Mouse (Mus musculus) embryonic facial prominence, embryonic 11.5 days (tissue): ENCODE measurements at regions not wholly inside any gene's neighbourhood (a gene's known extent, or its start where the extent isn't known, plus 50 kb on each side); places are given as distances from the start of the nearest gene placed in this dataset.

ENCODE experiments used
- ATAC-seq: fragments of 200-750 bp; cut with Nextera tagmentation; replicated peaks from 2 replicates; pipeline ENCODE4 v1.8.0; 2017; ENCODE audit warnings: low read depth; ENCODE audit not compliant: insufficient number of reproducible peaks, low FRiP score, low TSS enrichment
- DNase-seq: peaks from one replicate; pipeline ENCODE4 v3.0.0-alpha.2; 2015; ENCODE audit warnings: low spot score
- H3K27ac ChIP-seq: fragments of 300-500 bp; sonication (generic); replicated peaks from 2 replicates; pipeline ENCODE4 v1.5.1; 2014; ENCODE audit warnings: mild to moderate bottlenecking, low read depth, low read length, control low read depth
- H3K27me3 ChIP-seq: fragments of 300-500 bp; sonication (generic); 2 replicates; pipeline ENCODE4 v1.6.1; 2014; ENCODE audit warnings: mild to moderate bottlenecking, low read length, moderate library complexity, mixed read lengths; ENCODE audit not compliant: control insufficient read depth, insufficient read depth
- H3K36me3 ChIP-seq: fragments of 300-500 bp; sonication (generic); replicated peaks from 2 replicates; pipeline ENCODE4 v1.6.1; 2014; ENCODE audit warnings: low read depth, mild to moderate bottlenecking, low read length, moderate library complexity, mixed read lengths; ENCODE audit not compliant: control insufficient read depth, insufficient read depth
- H3K4me1 ChIP-seq: fragments of 300-500 bp; sonication (generic); 2 replicates; pipeline ENCODE4 v1.6.1; 2014; ENCODE audit warnings: low read length, mixed read lengths; ENCODE audit not compliant: control insufficient read depth, insufficient read depth
- H3K4me2 ChIP-seq: fragments of 300-500 bp; sonication (generic); 2 replicates; pipeline ENCODE4 v1.6.1; 2014; ENCODE audit warnings: low read depth, mild to moderate bottlenecking, control low read depth, low read length, moderate library complexity
- H3K4me3 ChIP-seq: fragments of 300-500 bp; sonication (generic); 2 replicates; pipeline ENCODE4 v1.5.1; 2014; ENCODE audit warnings: low read depth, low read length, control low read depth
- H3K9ac ChIP-seq: fragments of 300-500 bp; sonication (generic); replicated peaks from 2 replicates; pipeline ENCODE4 v1.6.1; 2014; ENCODE audit warnings: mild to moderate bottlenecking, control low read depth, low read length
- H3K9me3 ChIP-seq: fragments of 300-500 bp; sonication (generic); replicated peaks from 2 replicates; pipeline ENCODE4 v1.6.1; 2016; ENCODE audit warnings: mild to moderate bottlenecking, low read length, inconsistent platforms, mixed read lengths; ENCODE audit not compliant: control insufficient read depth
- WGBS: fragments of 180-500 bp; shearing (Covaris S2); extraction: QIAGEN DNeasy Blood & Tissue Kit; methylation state at CpG from one replicate; pipeline ENCODE4 v1.1.7; 2014; 5-methylcytosine and 5-hydroxymethylcytosine counted together

DNA sequence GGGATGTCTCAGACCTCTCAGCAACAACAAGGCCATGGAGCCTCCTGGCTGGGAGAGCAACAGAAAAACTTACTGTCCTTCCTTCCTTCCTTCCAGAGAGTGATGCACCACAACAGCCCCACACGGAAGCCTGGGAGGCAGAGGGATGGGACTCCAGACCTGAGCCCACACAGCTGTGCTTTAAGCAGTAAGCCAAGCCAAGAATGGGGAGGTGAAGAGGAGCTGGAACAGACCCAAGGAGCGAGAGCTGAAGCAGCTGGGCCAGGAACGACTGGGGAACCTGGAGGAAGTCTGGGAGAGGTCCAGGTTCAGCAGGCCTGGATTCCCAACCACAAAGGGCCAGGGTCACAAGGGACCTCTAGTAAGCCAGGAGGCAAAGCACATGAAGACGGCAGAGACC, 67.5 kb downstream of the Cpn2 start:
- no peak overlapping the region for H3K4me3 ChIP-seq
- no peak overlapping the region for H3K9ac ChIP-seq
- 80% methylated on average over 4 of the region's 4 CpGs for WGBS
- no peaks in the 10 kb centered on the region; the same call in 1 of the 2 replicates for H3K4me1 ChIP-seq
- no peak overlapping the region for H3K4me2 ChIP-seq
- no peak for ATAC-seq
- no peaks in the 10 kb centered on the region; the same call in 1 of the 2 replicates for H3K9me3 ChIP-seq
- no peak overlapping the region for H3K27ac ChIP-seq
- no peaks in the 10 kb centered on the region for H3K36me3 ChIP-seq
- DNase-seq: no peak
- no peaks in the 10 kb centered on the region for H3K27me3 ChIP-seq

DNA sequence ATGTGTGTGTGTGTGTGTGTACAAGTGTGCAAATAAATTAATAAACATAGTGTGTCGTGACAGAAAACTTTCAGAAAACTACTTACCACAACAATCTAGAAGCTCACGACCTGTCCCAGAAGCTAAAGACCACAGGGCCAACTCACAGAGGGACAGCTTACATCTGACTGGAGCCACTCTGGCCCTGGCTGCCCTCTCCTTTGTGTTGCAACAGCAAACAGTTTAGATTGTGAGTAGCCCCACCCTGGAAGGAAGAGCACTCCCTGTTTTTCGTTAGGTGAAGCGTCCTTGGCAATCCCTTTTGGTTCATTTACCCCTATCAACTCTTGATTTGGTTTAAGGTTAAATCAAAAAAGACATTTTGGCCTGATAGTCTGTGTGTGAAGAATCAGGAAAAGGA, 63.2 kb downstream of the Cpn2 start:
- no peaks in the 10 kb centered on the region; the same call in 1 of the 2 replicates for H3K9me3 ChIP-seq
- no peak overlapping the region for H3K4me3 ChIP-seq
- no peak for DNase-seq
- WGBS: 45% methylated on average over 4 of the region's 4 CpGs
- H3K9ac ChIP-seq: no peak overlapping the region; the same call in 1 of the 2 replicates
- no peak overlapping the region for H3K4me2 ChIP-seq
- ATAC-seq: no peak
- no peaks in the 10 kb centered on the region; the same call in 1 of the 2 replicates for H3K4me1 ChIP-seq
- no peak overlapping the region for H3K27ac ChIP-seq
- H3K27me3 ChIP-seq: no peaks in the 10 kb centered on the region
- no peaks in the 10 kb centered on the region for H3K36me3 ChIP-seq

DNA sequence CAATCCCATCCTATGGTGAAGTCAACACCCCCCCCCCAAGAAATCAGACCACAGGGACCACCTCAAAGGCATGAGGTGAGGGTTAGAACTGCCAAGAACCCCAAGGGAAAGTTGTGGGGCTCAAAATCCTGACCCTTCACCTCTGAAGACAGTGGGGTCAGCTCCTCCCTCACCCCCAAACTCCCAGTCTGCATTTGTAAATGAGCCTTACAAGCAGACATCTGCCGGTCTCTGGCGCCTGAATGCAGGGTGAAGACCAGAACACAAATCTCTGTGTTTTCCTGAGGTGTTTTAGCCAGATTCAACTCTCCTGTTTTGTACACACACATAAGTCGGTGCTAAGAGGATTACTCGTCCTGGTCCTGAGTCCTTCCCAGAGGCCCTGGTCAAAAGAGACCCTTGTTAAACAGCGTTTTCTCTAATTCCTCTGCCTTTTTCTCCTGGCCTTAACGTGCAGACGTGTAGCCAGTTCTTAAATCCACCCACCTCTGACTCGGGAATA, 61.9 kb downstream of the Cpn2 start:
- H3K27ac ChIP-seq: peak overlapping the region; percentile 29; the same call in 1 of the 2 replicates
- 3% methylated on average over 8 of the region's 8 CpGs for WGBS

DNA sequence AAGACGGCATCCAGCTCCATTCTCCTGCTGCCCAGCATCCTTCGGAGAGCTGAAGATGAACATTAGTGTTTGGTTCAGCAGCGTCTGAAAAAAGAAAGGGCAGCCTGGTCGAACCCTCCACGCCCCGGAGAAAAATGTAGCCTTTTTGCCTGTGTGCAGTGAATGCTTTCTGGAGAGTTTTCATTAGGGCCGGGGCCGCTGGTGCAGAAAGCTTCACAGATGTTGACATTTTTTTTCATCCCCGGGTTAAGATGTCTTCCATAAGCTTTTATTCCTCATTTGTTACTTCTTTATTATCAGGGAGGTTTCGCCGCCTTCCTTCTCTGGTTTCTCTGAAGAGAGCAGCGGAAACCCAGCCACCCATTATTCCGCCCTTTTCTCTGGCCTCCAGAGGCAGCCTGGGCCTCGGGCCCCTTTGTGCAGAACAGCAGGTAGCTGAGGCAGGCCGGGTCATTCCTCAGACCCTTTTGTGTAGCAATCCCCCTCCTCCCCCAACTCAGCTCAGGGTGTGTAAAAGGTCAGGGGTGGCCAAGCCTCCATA, 61.4 kb downstream of the Cpn2 start:
- Histone ChIP-seq H3K36me3 (no peaks in the 10 kb centered on the region), H3K9me3 (no peaks in the 10 kb centered on the region; the same call in 1 of the 2 replicates), H3K27me3 (no peaks in the 10 kb centered on the region), H3K4me2 (no peak overlapping the region), H3K4me1 (no peaks in the 10 kb centered on the region; the same call in 1 of the 2 replicates), H3K9ac (peak overlapping the region; percentile 14; the same call in 1 of the 2 replicates), H3K4me3 (no peak overlapping the region), H3K27ac (peak overlapping the region; percentile 29; the same call in 1 of the 2 replicates)
- ATAC-seq (0 out of 2 replicates have a peak, but pooled peaks have one; percentile 46), DNase-seq (peak; percentile 57)
- 11% methylated on average over 15 of the region's 15 CpGs for WGBS

More for the DNA sequence above, 61.9 kb downstream of the Cpn2 start:
- Histone ChIP-seq H3K4me2 (no peak overlapping the region), H3K9me3 (no peaks in the 10 kb centered on the region; the same call in 1 of the 2 replicates), H3K4me3 (no peak overlapping the region), H3K4me1 (no peaks in the 10 kb centered on the region; the same call in 1 of the 2 replicates), H3K36me3 (no peaks in the 10 kb centered on the region), H3K27me3 (no peaks in the 10 kb centered on the region), H3K9ac (peak overlapping the region; percentile 14; the same call in 1 of the 2 replicates)
- ATAC-seq: no peak
- no peak for DNase-seq
